Mouse (Mus musculus): ENCODE data around the gene Msx2.

GRCm38 (mm10) chr13:53442168-53442980 is 30.5 kb downstream of the Msx2 start:
- TF ChIP-seq CTCF (IDR thresholded peaks at IDR 0.05; ENCODE audit: low read depth, low read length) (no peak), POLR2A (IDR thresholded peaks at IDR 0.05; ENCODE audit: borderline replicate concordance, low read depth, low read length) (no peak)

Data from bone marrow macrophage, adult 2 months (primary cell).